Mouse (Mus musculus) cerebellum, adult 2 months (tissue): ENCODE data around the gene Zan.

Source experiments
- CTCF ChIP-seq: fragments of 200-500 bp; IDR thresholded peaks from 2 replicates; pipeline ENCODE4 v1.5.1; 2011; ENCODE audit warnings: low read depth, mild to moderate bottlenecking, control low read depth, low read length, moderate library complexity, borderline replicate concordance; ENCODE audit not compliant: insufficient read depth
- POLR2A ChIP-seq: fragments of 200-500 bp; IDR thresholded peaks from 2 replicates; pipeline ENCODE4 v1.6.1; 2011; ENCODE audit warnings: low read length, control low read depth, borderline replicate concordance; ENCODE audit not compliant: insufficient read depth

DNA sequence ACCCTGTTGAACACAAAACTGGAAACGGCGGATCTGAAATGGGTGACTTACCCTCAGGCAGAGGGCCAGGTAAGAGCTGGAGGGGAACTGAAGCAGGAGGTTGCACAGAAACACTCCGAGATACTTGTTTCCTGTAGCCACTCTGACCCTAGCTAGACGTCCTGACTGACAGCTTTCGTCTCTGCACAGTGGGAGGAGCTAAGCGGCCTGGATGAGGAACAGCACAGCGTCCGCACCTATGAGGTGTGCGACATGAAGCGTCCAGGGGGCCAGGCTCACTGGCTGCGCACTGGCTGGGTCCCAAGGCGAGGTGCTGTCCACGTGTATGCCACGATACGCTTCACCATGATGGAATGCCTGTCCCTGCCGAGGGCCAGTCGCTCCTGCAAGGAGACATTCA is 122.8 kb downstream of the Zan start:
- TF ChIP-seq POLR2A (no peak), CTCF (no peak)
